ENCODE assay signal across 9 mouse cellular contexts in genomic region chr7:101297023-101297405, GRCm38 (mm10). TPM values are rescaled to one million over a fixed set of nuclear protein-coding genes. Genes with fewer than 3 reads are reported as not detected.
DNase-seq lines count a peak whose midpoint lies in the region; ATAC-seq and TF ChIP-seq lines count a peak whose summit lies in the region.
"Had no signal": no experiment of that assay in that cellular context is flagged by ENCODE, and none has a peak within 500 bp of the region (broad histone marks: within the 10 kb centered on the region; RNA-seq: fewer than 3 reads in every experiment).

No protein-coding gene starts in this region.

- TF ChIP-seq EP300 in heart, postnatal 0 days (IDR thresholded peaks at IDR 0.05; ENCODE audit: low read depth), result no peak

- H3K4me3 ChIP-seq in heart, postnatal 0 days (ENCODE audit: low read depth, low read length), result 0 out of 2 replicates have a peak overlapping the region, but pooled peaks have one; percentile 15
- H3K4me3 ChIP-seq in hindbrain, postnatal 0 days (ENCODE audit: low read length), result peak overlapping the region; percentile 33
- peak overlapping the region; percentile 42 for H3K4me3 ChIP-seq in midbrain, embryonic 16.5 days (ENCODE audit: low read depth, low read length)
- H3K4me3 ChIP-seq: megakaryocyte, embryonic 14.5 days had no signal

- H3K9ac ChIP-seq in heart, postnatal 0 days (replicated peaks; ENCODE audit: low read depth, low read length), result no peak overlapping the region
- peak overlapping the region; percentile 49 for H3K9ac ChIP-seq in hindbrain, postnatal 0 days (replicated peaks; ENCODE audit: low read length)
- H3K9ac ChIP-seq in midbrain, embryonic 16.5 days (ENCODE audit: low read depth, low read length), result peak overlapping the region; percentile 57

- H3K4me1 ChIP-seq in heart, postnatal 0 days (ENCODE audit: control insufficient read depth, insufficient read depth), result peaks cover 8% of the 10 kb centered on the region
- peaks cover 11% of the 10 kb centered on the region; the same call in 1 of the 2 replicates for H3K4me1 ChIP-seq in hindbrain, postnatal 0 days (ENCODE audit: insufficient read depth, low read length)
- peaks cover 15% of the 10 kb centered on the region for H3K4me1 ChIP-seq in midbrain, embryonic 16.5 days (ENCODE audit: control insufficient read depth, insufficient read depth, low read length)

- peak overlapping the region; percentile 57 for H3K4me2 ChIP-seq in heart, postnatal 0 days (ENCODE audit: low read depth, low read length)
- peak overlapping the region; percentile 54 for H3K4me2 ChIP-seq in hindbrain, postnatal 0 days (ENCODE audit: low read depth, low read length)
- peak overlapping the region; percentile 77 for H3K4me2 ChIP-seq in midbrain, embryonic 16.5 days (ENCODE audit: low read length)

- H3K9me3 ChIP-seq in heart, postnatal 0 days (replicated peaks; ENCODE audit: control insufficient read depth, low read length), result no peaks in the 10 kb centered on the region
- no peaks in the 10 kb centered on the region for H3K9me3 ChIP-seq in hindbrain, postnatal 0 days (ENCODE audit: low read length)
- no peaks in the 10 kb centered on the region for H3K9me3 ChIP-seq in midbrain, embryonic 16.5 days (replicated peaks; ENCODE audit: control insufficient read depth, low read length, poor library complexity, severe bottlenecking)
- H3K9me3 ChIP-seq: megakaryocyte, embryonic 14.5 days had no signal

- no peak for ATAC-seq in heart, postnatal 0 days (ENCODE audit: insufficient read depth, low read depth)
- no peak for ATAC-seq in hindbrain, postnatal 0 days
- peak; percentile 52; the same call in 1 of the 2 replicates for ATAC-seq in midbrain, embryonic 16.5 days
- no peak for ATAC-seq in megakaryocyte, adult 5-6 weeks (ENCODE audit: poor library complexity, severe bottlenecking)
- no peak for ATAC-seq in megakaryocyte-erythroid progenitor cell, adult 5-6 weeks (replicated peaks; ENCODE audit: low FRiP score, low TSS enrichment, poor library complexity, severe bottlenecking)

- no peak for DNase-seq in heart, postnatal 0 days (ENCODE audit: low spot score)
- no peak for DNase-seq in heart, postnatal 4 days
- peak; percentile 60 to 71 for DNase-seq in cerebellum, postnatal 36 days
- DNase-seq in hindbrain, postnatal 0 days (ENCODE audit: low spot score), result no peak
- DNase-seq in layer of hippocampus, adult 9-11 months, result no peak

- no peaks in the 10 kb centered on the region for H3K27me3 ChIP-seq in heart, postnatal 0 days (ENCODE audit: control insufficient read depth, insufficient read depth, low read length)
- no peaks in the 10 kb centered on the region for H3K27me3 ChIP-seq in hindbrain, postnatal 0 days (ENCODE audit: insufficient read depth, low read length)
- H3K27me3 ChIP-seq in midbrain, embryonic 16.5 days (ENCODE audit: control insufficient read depth, insufficient read depth, low read depth, low read length), result peaks cover 7% of the 10 kb centered on the region; the same call in 1 of the 2 replicates

- no peak for TF ChIP-seq CTCF in heart, postnatal 0 days (IDR thresholded peaks at IDR 0.05; ENCODE audit: low read depth)
- TF ChIP-seq CTCF in hindbrain, postnatal 0 days (IDR thresholded peaks at IDR 0.05; ENCODE audit: low read depth), result no peak

- H3K36me3 ChIP-seq in heart, postnatal 0 days (replicated peaks; ENCODE audit: control insufficient read depth, insufficient read depth, low read length), result peaks cover 20% of the 10 kb centered on the region
- H3K36me3 ChIP-seq in hindbrain, postnatal 0 days (ENCODE audit: insufficient read depth, low read length), result no peaks in the 10 kb centered on the region; the same call in 1 of the 2 replicates
- H3K36me3 ChIP-seq in midbrain, embryonic 16.5 days (ENCODE audit: control insufficient read depth, insufficient read depth, low read length), result no peaks in the 10 kb centered on the region

- WGBS in heart, postnatal 0 days, result 43% methylated on average over 8 of the region's 8 CpGs
- 24% methylated on average over 8 of the region's 8 CpGs for WGBS in hindbrain, postnatal 0 days
- 17% methylated on average over 8 of the region's 8 CpGs for WGBS in midbrain, embryonic 16.5 days

- H3K27ac ChIP-seq in heart, postnatal 0 days (ENCODE audit: low read depth), result no peak overlapping the region
- peak overlapping the region; percentile 48; the same call in 1 of the 2 replicates for H3K27ac ChIP-seq in hindbrain, postnatal 0 days
- peak overlapping the region; percentile 53 for H3K27ac ChIP-seq in midbrain, embryonic 16.5 days (ENCODE audit: low read length)

RNA-seq across cellular contexts. Expression of gene Atg16l2, which starts 5.0 kb away (rescaled TPM):
- 67.1 and 93.8 TPM in 2 replicates for total RNA-seq in heart, postnatal 0 days (2014; rRNA removed; ENCODE audit: low replicate concordance)
- 15.9 and 20.5 TPM in 2 replicates for polyA plus RNA-seq in heart, postnatal 0 days (2015; fragmentation: Nextera tagmentation; extraction: Ambion mirVana)
- 10 to 100 TPM; 13.0 to 16.0 TPM for total RNA-seq in heart, postnatal 4 days (2021)
- total RNA-seq in hindbrain, postnatal 0 days (2014; rRNA removed), result 16.9 and 49.3 TPM in 2 replicates
- polyA plus RNA-seq in hindbrain, postnatal 0 days (2015; fragmentation: Nextera tagmentation; extraction: Ambion mirVana), result 18.8 and 20.6 TPM in 2 replicates
- 29.3 and 36.3 TPM in 2 replicates for polyA plus RNA-seq in midbrain, embryonic 16.5 days (2015; fragmentation: Nextera tagmentation; extraction: Ambion mirVana)
- 16.2 and 20.2 TPM in 2 replicates for total RNA-seq in megakaryocyte, adult 5-6 weeks (2015)
- 9.9 and 15.3 TPM in 2 replicates for total RNA-seq in megakaryocyte, adult 5-6 weeks (2017)
- 6.1 and 15.3 TPM in 2 replicates for total RNA-seq in megakaryocyte-erythroid progenitor cell, adult 5-6 weeks (2014; fragmentation: Nextera tagmentation)
- total RNA-seq in megakaryocyte-erythroid progenitor cell, adult 5-6 weeks (2017), result 0.70 and 1.6 TPM in 2 replicates

RNA-seq across cellular contexts. Expression of gene Stard10, which starts 19.9 kb away (rescaled TPM):
- 62.6 and 76.7 TPM in 2 replicates for total RNA-seq in heart, postnatal 0 days (2014; rRNA removed; ENCODE audit: low replicate concordance)
- 45.9 and 53.6 TPM in 2 replicates for polyA plus RNA-seq in heart, postnatal 0 days (2015; fragmentation: Nextera tagmentation; extraction: Ambion mirVana)
- 10 to 100 TPM; 45.6 to 53.6 TPM for total RNA-seq in heart, postnatal 4 days (2021)
- total RNA-seq in hindbrain, postnatal 0 days (2014; rRNA removed), result 39.3 and 53.4 TPM in 2 replicates
- polyA plus RNA-seq in hindbrain, postnatal 0 days (2015; fragmentation: Nextera tagmentation; extraction: Ambion mirVana), result 17.2 and 20.1 TPM in 2 replicates
- polyA plus RNA-seq in midbrain, embryonic 16.5 days (2015; fragmentation: Nextera tagmentation; extraction: Ambion mirVana), result 6.7 and 8.3 TPM in 2 replicates
- 22.3 and 23.9 TPM in 2 replicates for total RNA-seq in megakaryocyte, adult 5-6 weeks (2015)
- total RNA-seq in megakaryocyte, adult 5-6 weeks (2017), result 8.2 and 8.4 TPM in 2 replicates
- 257 and 310 TPM in 2 replicates for total RNA-seq in megakaryocyte-erythroid progenitor cell, adult 5-6 weeks (2014; fragmentation: Nextera tagmentation)
- total RNA-seq in megakaryocyte-erythroid progenitor cell, adult 5-6 weeks (2017), result 103 and 198 TPM in 2 replicates

RNA-seq across cellular contexts. Expression of gene Arap1, which starts 50.9 kb away (rescaled TPM):
- total RNA-seq in heart, postnatal 0 days (2014; rRNA removed; ENCODE audit: low replicate concordance), result 36.2 and 101 TPM in 2 replicates
- 18.6 and 19.8 TPM in 2 replicates for polyA plus RNA-seq in heart, postnatal 0 days (2015; fragmentation: Nextera tagmentation; extraction: Ambion mirVana)
- total RNA-seq in heart, postnatal 4 days (2021), result 10 to 100 TPM; 44.5 to 44.8 TPM
- total RNA-seq in hindbrain, postnatal 0 days (2014; rRNA removed), result 19.2 and 44.0 TPM in 2 replicates
- 9.2 and 10.5 TPM in 2 replicates for polyA plus RNA-seq in hindbrain, postnatal 0 days (2015; fragmentation: Nextera tagmentation; extraction: Ambion mirVana)
- 8.8 and 11.4 TPM in 2 replicates for polyA plus RNA-seq in midbrain, embryonic 16.5 days (2015; fragmentation: Nextera tagmentation; extraction: Ambion mirVana)
- 141 and 152 TPM in 2 replicates for total RNA-seq in megakaryocyte, adult 5-6 weeks (2015)
- 211 and 245 TPM in 2 replicates for total RNA-seq in megakaryocyte, adult 5-6 weeks (2017)
- 68.9 and 88.4 TPM in 2 replicates for total RNA-seq in megakaryocyte-erythroid progenitor cell, adult 5-6 weeks (2014; fragmentation: Nextera tagmentation)
- total RNA-seq in megakaryocyte-erythroid progenitor cell, adult 5-6 weeks (2017), result 20.1 and 31.0 TPM in 2 replicates

Comparison
In these comparisons a context has a peak if more than half of its experiments do, and no peak if none do; other contexts are left out.
1. DNase-seq: peak in cerebellum, postnatal 36 days (2 of 2); none in heart, postnatal 0 days (single experiment), heart, postnatal 4 days (single experiment), hindbrain, postnatal 0 days (single experiment) and layer of hippocampus, adult 9-11 months (single experiment).
2. Peak in every context shown above with its lines, with median percentiles within 50 percentile points of each other: H3K4me2 ChIP-seq and H3K4me3 ChIP-seq.